Mouse (Mus musculus): Measurements from ENCODE around the gene Dgkz.

DNA sequence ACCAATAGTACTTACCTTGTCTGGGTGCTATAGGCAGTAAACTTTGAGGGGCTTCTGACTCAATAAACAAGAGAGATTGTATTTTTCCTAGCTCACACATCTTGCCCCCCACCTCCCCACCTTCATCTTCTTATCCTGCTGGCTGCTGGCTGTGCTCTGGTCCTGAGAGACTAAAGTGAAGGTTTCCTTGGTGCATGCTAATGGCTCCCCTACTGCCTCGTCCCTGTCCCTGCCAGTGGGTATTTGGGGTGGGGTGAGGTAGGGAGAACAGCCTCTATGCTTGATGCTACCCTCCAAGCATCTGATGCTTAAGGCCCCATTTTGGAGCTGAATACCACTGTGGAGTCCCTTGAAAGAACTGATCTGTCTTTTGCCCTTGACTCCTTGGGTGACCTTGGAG lies 50.9 kb downstream of the Dgkz start:
- no peak for TF ChIP-seq POLR2A (IDR thresholded peaks at IDR 0.05; ENCODE audit: low read depth, low read length)
- TF ChIP-seq CTCF (conservative IDR thresholded peaks at IDR 0.05; ENCODE audit: insufficient read depth, insufficient read length, low read depth, low read length), result no peak

All from kidney, adult 2 months (tissue).